In the genomic region with DNA sequence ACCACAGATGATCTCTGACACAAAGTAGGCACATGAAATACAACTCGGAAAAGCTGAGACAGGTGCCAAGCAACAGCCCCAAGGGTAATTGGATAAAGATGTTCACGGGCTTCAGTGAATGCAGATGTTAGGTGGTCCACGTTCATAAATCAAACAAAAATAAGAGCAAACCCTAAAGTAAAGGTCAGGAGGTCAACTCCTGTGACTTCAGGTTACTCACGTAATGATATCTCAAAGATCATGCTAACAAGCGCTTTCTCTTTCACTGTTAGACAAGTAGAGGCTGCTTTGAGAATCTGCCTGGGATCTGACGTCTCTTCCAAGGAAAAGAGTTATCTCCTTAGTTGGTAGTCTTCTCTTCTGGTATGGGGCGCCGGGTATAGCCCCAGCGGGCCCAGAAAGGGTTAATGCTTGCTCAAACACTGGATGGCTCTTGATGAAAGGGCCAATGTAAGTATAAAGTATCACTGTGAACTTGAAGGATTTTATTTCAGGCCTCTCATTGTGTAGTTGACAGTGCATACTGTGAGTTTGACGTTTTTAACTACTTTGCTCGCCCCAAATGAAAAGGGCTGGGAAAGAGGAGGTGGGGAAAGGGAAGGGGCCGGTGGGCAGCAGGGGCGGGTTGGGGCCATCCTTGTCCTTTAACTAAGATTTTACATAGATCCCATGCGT, we compare ENCODE assay signal across 22 mouse cellular contexts.
DNase-seq lines count a peak whose midpoint lies in the region; ATAC-seq lines count a peak whose summit lies in the region.
"Had no signal": no experiment of that assay in that cellular context is flagged by ENCODE, and none has a peak within 500 bp of the region (broad histone marks: within the 10 kb centered on the region; RNA-seq: fewer than 3 reads in every experiment).

No protein-coding gene starts in this region.

- H3K4me3 ChIP-seq in forebrain, embryonic 13.5 days = no peak overlapping the region
- H3K4me3 ChIP-seq in forebrain, embryonic 16.5 days (replicated peaks; ENCODE audit: low read length) = no peak overlapping the region
- no peak overlapping the region for H3K4me3 ChIP-seq in midbrain, embryonic 11.5 days (ENCODE audit: low read depth, low read length)
- no peak overlapping the region for H3K4me3 ChIP-seq in midbrain, embryonic 15.5 days
- H3K4me3 ChIP-seq in neural tube, embryonic 14.5 days (ENCODE audit: low read depth, low read length) = no peak overlapping the region
- H3K4me3 ChIP-seq: embryonic facial prominence, embryonic 15.5 days; gastrocnemius, adult 2 months; intestine, embryonic 15.5 days; limb, embryonic 15.5 days; liver, embryonic 15.5 days had no signal

- 0 out of 2 replicates have a peak overlapping the region, but pooled peaks have one; percentile 12 for H3K9ac ChIP-seq in forebrain, embryonic 13.5 days
- no peak overlapping the region for H3K9ac ChIP-seq in forebrain, embryonic 16.5 days (replicated peaks; ENCODE audit: low read depth, low read length)
- peak overlapping the region; percentile 28; the same call in 1 of the 2 replicates for H3K9ac ChIP-seq in midbrain, embryonic 11.5 days (ENCODE audit: low read length)
- H3K9ac ChIP-seq in midbrain, embryonic 15.5 days = no peak overlapping the region
- H3K9ac ChIP-seq in neural tube, embryonic 14.5 days (replicated peaks; ENCODE audit: low read depth, low read length) = no peak overlapping the region
- H3K9ac ChIP-seq: embryonic facial prominence, embryonic 15.5 days; intestine, embryonic 15.5 days; limb, embryonic 15.5 days; liver, embryonic 15.5 days had no signal

- DNase-seq in midbrain, embryonic 11.5 days (ENCODE audit: low spot score, missing footprints) = no peak
- DNase-seq in forelimb bud, embryonic 11.5 days (ENCODE audit: low read depth, low spot score) = peak; percentile 32
- DNase-seq in cerebellum, postnatal 14 days = no peak
- DNase-seq: B cell, adult 2 months; cerebellum, adult 2 months; gastrocnemius, adult 2 months; heart, postnatal 14 days; kidney, adult 9 months; kidney, postnatal 25 days; right cerebral cortex, postnatal 14 days; spleen, adult 18-20 months; thymus, postnatal 36 days had no signal

- H3K36me3 ChIP-seq in forebrain, embryonic 13.5 days (ENCODE audit: poor library complexity, severe bottlenecking) = no peaks in the 10 kb centered on the region
- no peaks in the 10 kb centered on the region for H3K36me3 ChIP-seq in forebrain, embryonic 16.5 days (ENCODE audit: control insufficient read depth, insufficient read depth)
- no peaks in the 10 kb centered on the region for H3K36me3 ChIP-seq in midbrain, embryonic 11.5 days (ENCODE audit: control insufficient read depth, insufficient read depth, low read length)
- H3K36me3 ChIP-seq in midbrain, embryonic 15.5 days (replicated peaks) = no peaks in the 10 kb centered on the region
- no peaks in the 10 kb centered on the region for H3K36me3 ChIP-seq in neural tube, embryonic 14.5 days (ENCODE audit: control insufficient read depth, insufficient read depth, low read length)
- H3K36me3 ChIP-seq: embryonic facial prominence, embryonic 15.5 days; intestine, embryonic 15.5 days; limb, embryonic 15.5 days; liver, embryonic 15.5 days had no signal

- H3K4me2 ChIP-seq in forebrain, embryonic 13.5 days = no peak overlapping the region; the same call in 1 of the 2 replicates
- H3K4me2 ChIP-seq in forebrain, embryonic 16.5 days (ENCODE audit: low read length) = no peak overlapping the region
- no peak overlapping the region for H3K4me2 ChIP-seq in midbrain, embryonic 11.5 days
- no peak overlapping the region for H3K4me2 ChIP-seq in midbrain, embryonic 15.5 days
- no peak overlapping the region for H3K4me2 ChIP-seq in neural tube, embryonic 14.5 days (ENCODE audit: low read depth, low read length)
- H3K4me2 ChIP-seq: embryonic facial prominence, embryonic 15.5 days; heart, embryonic 11.5 days; intestine, embryonic 15.5 days; limb, embryonic 15.5 days; liver, embryonic 15.5 days had no signal

- no peak; the same call in 1 of the 2 replicates for ATAC-seq in forebrain, embryonic 13.5 days
- no peak for ATAC-seq in forebrain, embryonic 16.5 days
- peak; percentile 23 for ATAC-seq in midbrain, embryonic 11.5 days (ENCODE audit: low FRiP score)
- no peak for ATAC-seq in midbrain, embryonic 15.5 days (replicated peaks)
- ATAC-seq in neural tube, embryonic 14.5 days (ENCODE audit: low read depth) = 0 out of 2 replicates have a peak, but pooled peaks have one; percentile 9
- ATAC-seq: intestine, embryonic 15.5 days; lung, postnatal 0 days had no signal

- H3K9me3 ChIP-seq in forebrain, embryonic 13.5 days (replicated peaks) = no peaks in the 10 kb centered on the region
- no peaks in the 10 kb centered on the region for H3K9me3 ChIP-seq in forebrain, embryonic 16.5 days (ENCODE audit: control insufficient read depth, low read length)
- H3K9me3 ChIP-seq in midbrain, embryonic 11.5 days (ENCODE audit: control insufficient read depth, low read length) = no peaks in the 10 kb centered on the region
- H3K9me3 ChIP-seq in midbrain, embryonic 15.5 days = no peaks in the 10 kb centered on the region
- no peaks in the 10 kb centered on the region for H3K9me3 ChIP-seq in neural tube, embryonic 14.5 days (ENCODE audit: control insufficient read depth, low read length)
- H3K9me3 ChIP-seq: embryonic facial prominence, embryonic 15.5 days; intestine, embryonic 15.5 days; limb, embryonic 15.5 days; liver, embryonic 15.5 days had no signal

- H3K27ac ChIP-seq in forebrain, embryonic 13.5 days = no peak overlapping the region
- H3K27ac ChIP-seq in forebrain, embryonic 16.5 days (ENCODE audit: low read length) = no peak overlapping the region
- H3K27ac ChIP-seq in midbrain, embryonic 11.5 days (ENCODE audit: low read depth, low read length) = peak overlapping the region; percentile 88
- H3K27ac ChIP-seq in midbrain, embryonic 15.5 days = no peak overlapping the region
- 0 out of 2 replicates have a peak overlapping the region, but pooled peaks have one; percentile 18 for H3K27ac ChIP-seq in neural tube, embryonic 14.5 days (ENCODE audit: low read depth, low read length)
- H3K27ac ChIP-seq: embryonic facial prominence, embryonic 15.5 days; gastrocnemius, adult 2 months; intestine, embryonic 15.5 days; limb, embryonic 15.5 days; liver, embryonic 15.5 days had no signal

- peaks cover 17% of the 10 kb centered on the region for H3K4me1 ChIP-seq in forebrain, embryonic 13.5 days
- peaks cover 12% of the 10 kb centered on the region for H3K4me1 ChIP-seq in forebrain, embryonic 16.5 days (replicated peaks; ENCODE audit: control insufficient read depth, insufficient read depth, low read length)
- peaks cover 16% of the 10 kb centered on the region for H3K4me1 ChIP-seq in midbrain, embryonic 11.5 days (ENCODE audit: control insufficient read depth, insufficient read depth, low read length)
- peaks cover 8% of the 10 kb centered on the region for H3K4me1 ChIP-seq in midbrain, embryonic 15.5 days
- H3K4me1 ChIP-seq in neural tube, embryonic 14.5 days (ENCODE audit: control insufficient read depth, insufficient read depth, low read length) = peaks cover 4% of the 10 kb centered on the region; the same call in 1 of the 2 replicates
- H3K4me1 ChIP-seq: embryonic facial prominence, embryonic 15.5 days; intestine, embryonic 15.5 days; liver, embryonic 15.5 days had no signal

- 48% methylated on average over 14 of the region's 14 CpGs for WGBS in forebrain, embryonic 13.5 days
- 45% methylated on average over 14 of the region's 14 CpGs for WGBS in forebrain, embryonic 16.5 days
- 46% methylated on average over 14 of the region's 14 CpGs for WGBS in midbrain, embryonic 11.5 days
- 44% methylated on average over 14 of the region's 14 CpGs for WGBS in midbrain, embryonic 15.5 days
- 29% methylated on average over 14 of the region's 14 CpGs for WGBS in neural tube, embryonic 14.5 days

- no peaks in the 10 kb centered on the region for H3K27me3 ChIP-seq in forebrain, embryonic 13.5 days
- H3K27me3 ChIP-seq in forebrain, embryonic 16.5 days (replicated peaks; ENCODE audit: control insufficient read depth, insufficient read depth, low read length) = no peaks in the 10 kb centered on the region
- no peaks in the 10 kb centered on the region for H3K27me3 ChIP-seq in midbrain, embryonic 11.5 days (ENCODE audit: control insufficient read depth, insufficient read depth, low read length)
- no peaks in the 10 kb centered on the region for H3K27me3 ChIP-seq in midbrain, embryonic 15.5 days (replicated peaks)
- no peaks in the 10 kb centered on the region for H3K27me3 ChIP-seq in neural tube, embryonic 14.5 days (ENCODE audit: control insufficient read depth, insufficient read depth, low read length)
- H3K27me3 ChIP-seq: embryonic facial prominence, embryonic 15.5 days; intestine, embryonic 15.5 days; limb, embryonic 15.5 days; liver, embryonic 15.5 days had no signal

Comparison
In these comparisons a context has a peak if more than half of its experiments do, and no peak if none do; other contexts are left out.
1. ATAC-seq: peak in midbrain, embryonic 11.5 days (single experiment) and neural tube, embryonic 14.5 days (single experiment); none in forebrain, embryonic 13.5 days (single experiment), forebrain, embryonic 16.5 days (single experiment) and midbrain, embryonic 15.5 days (single experiment).
2. H3K27ac ChIP-seq: peak in midbrain, embryonic 11.5 days (single experiment) and neural tube, embryonic 14.5 days (single experiment); none in forebrain, embryonic 13.5 days (single experiment), forebrain, embryonic 16.5 days (single experiment) and midbrain, embryonic 15.5 days (single experiment).
3. H3K9ac ChIP-seq: peak in forebrain, embryonic 13.5 days (single experiment) and midbrain, embryonic 11.5 days (single experiment); none in forebrain, embryonic 16.5 days (single experiment), midbrain, embryonic 15.5 days (single experiment) and neural tube, embryonic 14.5 days (single experiment).